Comparison of ENCODE assay signal across 8 mouse cellular contexts in genomic region chr9:83325910-83326309, GRCm38 (mm10).
A peak's percentile ranks its signal among the peaks of the same experiment; 100 is the strongest.
DNase-seq lines count a peak whose midpoint lies in the region; ATAC-seq lines count a peak whose summit lies in the region.

No protein-coding gene starts in this region.

- no peak overlapping the region for H3K9ac ChIP-seq in embryonic facial prominence, embryonic 14.5 days (ENCODE audit: low read depth, low read length)
- no peak overlapping the region for H3K9ac ChIP-seq in midbrain, embryonic 14.5 days (replicated peaks; ENCODE audit: low read length)
- H3K9ac ChIP-seq in heart, embryonic 12.5 days = no peak overlapping the region

- H3K4me2 ChIP-seq in embryonic facial prominence, embryonic 14.5 days (ENCODE audit: low read depth, low read length) = no peak overlapping the region
- H3K4me2 ChIP-seq in midbrain, embryonic 14.5 days (ENCODE audit: low read length) = peak overlapping the region; percentile 32
- no peak overlapping the region for H3K4me2 ChIP-seq in heart, embryonic 12.5 days

- H3K4me1 ChIP-seq in embryonic facial prominence, embryonic 14.5 days (ENCODE audit: control insufficient read depth, insufficient read depth, low read length) = no peaks in the 10 kb centered on the region; the same call in 1 of the 2 replicates
- peaks cover 12% of the 10 kb centered on the region for H3K4me1 ChIP-seq in midbrain, embryonic 14.5 days (ENCODE audit: control insufficient read depth, insufficient read depth, low read length)
- H3K4me1 ChIP-seq in heart, embryonic 12.5 days (replicated peaks) = no peaks in the 10 kb centered on the region

- ATAC-seq in embryonic facial prominence, embryonic 14.5 days (ENCODE audit: low read depth) = peak; percentile 55; the same call in 1 of the 2 replicates
- peak; percentile 87; the same call in 1 of the 2 replicates for ATAC-seq in midbrain, embryonic 14.5 days (ENCODE audit: low FRiP score, low TSS enrichment)
- no peak for ATAC-seq in activated CD4-positive, CD25-positive, alpha-beta regulatory T cell, adult 4 months
- no peak for ATAC-seq in heart, embryonic 12.5 days (ENCODE audit: insufficient number of reproducible peaks, low FRiP score)
- ATAC-seq in monocyte, adult 5-6 weeks (replicated peaks; ENCODE audit: insufficient number of reproducible peaks, low FRiP score, low TSS enrichment, poor library complexity, severe bottlenecking) = no peak

- no peaks in the 10 kb centered on the region for H3K36me3 ChIP-seq in embryonic facial prominence, embryonic 14.5 days (ENCODE audit: control insufficient read depth, insufficient read depth, low read length)
- H3K36me3 ChIP-seq in midbrain, embryonic 14.5 days (ENCODE audit: control insufficient read depth, insufficient read depth, low read length) = no peaks in the 10 kb centered on the region
- H3K36me3 ChIP-seq in heart, embryonic 12.5 days = no peaks in the 10 kb centered on the region

- H3K27ac ChIP-seq in embryonic facial prominence, embryonic 14.5 days (replicated peaks; ENCODE audit: low read depth, low read length) = no peak overlapping the region
- peak overlapping the region; percentile 72 for H3K27ac ChIP-seq in midbrain, embryonic 14.5 days (replicated peaks; ENCODE audit: low read depth, low read length)
- no peak overlapping the region for H3K27ac ChIP-seq in heart, embryonic 12.5 days (ENCODE audit: poor library complexity, severe bottlenecking)

- 25% methylated on average over 6 of the region's 6 CpGs for WGBS in embryonic facial prominence, embryonic 14.5 days
- 7% methylated on average over 6 of the region's 6 CpGs for WGBS in midbrain, embryonic 14.5 days
- WGBS in heart, embryonic 12.5 days = 12% methylated on average over 6 of the region's 6 CpGs

- peak; percentile 94 for DNase-seq in brain, adult 2 months (ENCODE audit: low read depth, low spot score)
- no peak for DNase-seq in embryonic facial prominence, embryonic 14.5 days (ENCODE audit: low spot score)
- peak; percentile 83 to 84 for DNase-seq in layer of hippocampus, adult 8-10 months (ENCODE audit: low spot score in 2 of 2)
- peak; percentile 79 for DNase-seq in midbrain, embryonic 14.5 days
- DNase-seq in adrenal gland, adult 2 months = no peak

- H3K4me3 ChIP-seq in embryonic facial prominence, embryonic 14.5 days (ENCODE audit: low read depth, low read length) = no peak overlapping the region
- no peak overlapping the region for H3K4me3 ChIP-seq in midbrain, embryonic 14.5 days (replicated peaks; ENCODE audit: low read depth, low read length)
- H3K4me3 ChIP-seq in heart, embryonic 12.5 days = no peak overlapping the region

- H3K9me3 ChIP-seq in embryonic facial prominence, embryonic 14.5 days (ENCODE audit: control insufficient read depth, low read length) = no peaks in the 10 kb centered on the region
- H3K9me3 ChIP-seq in midbrain, embryonic 14.5 days (ENCODE audit: control insufficient read depth, low read length) = no peaks in the 10 kb centered on the region
- no peaks in the 10 kb centered on the region for H3K9me3 ChIP-seq in heart, embryonic 12.5 days (replicated peaks)

- no peaks in the 10 kb centered on the region for H3K27me3 ChIP-seq in embryonic facial prominence, embryonic 14.5 days (replicated peaks; ENCODE audit: control insufficient read depth, insufficient read depth, low read length)
- H3K27me3 ChIP-seq in midbrain, embryonic 14.5 days (ENCODE audit: control insufficient read depth, insufficient read depth, low read length) = no peaks in the 10 kb centered on the region
- no peaks in the 10 kb centered on the region for H3K27me3 ChIP-seq in heart, embryonic 12.5 days (replicated peaks)

Comparison
In these comparisons a context has a peak if more than half of its experiments do, and no peak if none do; other contexts are left out.
1. DNase-seq: peak in brain, adult 2 months (single experiment), layer of hippocampus, adult 8-10 months (2 of 2) and midbrain, embryonic 14.5 days (single experiment); none in embryonic facial prominence, embryonic 14.5 days (single experiment) and adrenal gland, adult 2 months (single experiment).
2. ATAC-seq: peak in embryonic facial prominence, embryonic 14.5 days (single experiment) and midbrain, embryonic 14.5 days (single experiment); none in activated CD4-positive, CD25-positive, alpha-beta regulatory T cell, adult 4 months (single experiment), heart, embryonic 12.5 days (single experiment) and monocyte, adult 5-6 weeks (single experiment).